19 mouse cellular contexts compared by ENCODE assay signal in the genomic region with DNA sequence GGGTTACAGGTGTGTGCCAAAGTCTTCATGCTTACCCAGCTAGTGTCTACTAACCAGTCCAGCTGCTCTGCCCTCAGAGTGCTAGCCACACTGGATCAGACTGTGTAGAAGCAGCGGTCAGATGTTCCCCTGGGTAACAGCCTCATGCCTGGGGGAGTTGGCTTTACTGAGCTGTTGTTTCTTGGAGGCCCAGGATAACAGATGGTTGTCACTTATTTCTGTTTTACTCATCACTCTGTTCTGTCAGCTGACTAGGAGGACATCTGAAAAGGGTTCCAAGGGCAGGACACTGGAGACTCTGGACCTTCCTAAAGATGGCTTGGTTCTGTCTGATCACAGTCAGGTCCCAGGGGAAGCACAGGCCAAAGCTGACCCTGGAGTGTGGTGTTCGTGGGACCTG.
"Had no signal": no experiment of that assay in that cellular context is flagged by ENCODE, and none has a peak within 500 bp of the region (broad histone marks: within the 10 kb centered on the region; RNA-seq: fewer than 3 reads in every experiment).

No protein-coding gene starts in this region.

- H3K27ac ChIP-seq: lung, embryonic 15.5 days; macrophage; midbrain, embryonic 13.5 days; midbrain, embryonic 15.5 days; neural tube, embryonic 13.5 days; neural tube, embryonic 15.5 days had no signal

- H3K9me3 ChIP-seq: lung, embryonic 15.5 days; megakaryocyte, embryonic 14.5 days; midbrain, embryonic 13.5 days; midbrain, embryonic 15.5 days; neural tube, embryonic 13.5 days; neural tube, embryonic 15.5 days had no signal

- ATAC-seq: midbrain, embryonic 13.5 days; midbrain, embryonic 15.5 days had no signal

- H3K4me2 ChIP-seq: lung, embryonic 15.5 days; midbrain, embryonic 11.5 days; midbrain, embryonic 13.5 days; midbrain, embryonic 15.5 days; neural tube, embryonic 13.5 days; neural tube, embryonic 15.5 days had no signal

- DNase-seq: lung, adult 2 months; lung, postnatal 14 days; lung, postnatal 36 days; retina, postnatal 1 day; right cerebral cortex, adult 18-20 months; right cerebral cortex, postnatal 25 days; right cerebral cortex, postnatal 4 days; spleen, adult 18-20 months; thymus, adult 18-20 months; thymus, postnatal 14 days; thymus, postnatal 36 days had no signal

- H3K36me3 ChIP-seq: lung, embryonic 15.5 days; midbrain, embryonic 13.5 days; midbrain, embryonic 15.5 days; neural tube, embryonic 13.5 days; neural tube, embryonic 15.5 days had no signal

- H3K27me3 ChIP-seq: lung, embryonic 15.5 days; megakaryocyte, embryonic 14.5 days; midbrain, embryonic 13.5 days; midbrain, embryonic 15.5 days; neural tube, embryonic 13.5 days; neural tube, embryonic 15.5 days had no signal

- H3K9ac ChIP-seq: lung, embryonic 15.5 days; midbrain, embryonic 13.5 days; midbrain, embryonic 15.5 days; neural tube, embryonic 13.5 days; neural tube, embryonic 15.5 days had no signal

- H3K4me3 ChIP-seq: lung, embryonic 15.5 days; megakaryocyte, embryonic 14.5 days; midbrain, embryonic 13.5 days; midbrain, embryonic 15.5 days; neural tube, embryonic 13.5 days; neural tube, embryonic 15.5 days had no signal

- H3K4me1 ChIP-seq: midbrain, embryonic 13.5 days had no signal
